Mouse (Mus musculus): ENCODE measurements around the gene Man1c1. TPM values are rescaled to one million over a fixed set of nuclear protein-coding genes. Genes with fewer than 3 reads are reported as not detected.

Man1c1 gene
- total and polyA plus RNA-seq, 2 experiments from 2014 or later, result 3.8 to 14.8 TPM

GRCm38 (mm10) chr4:134692388-134692787 lies 11.7 kb downstream of the Man1c1 start:
- DNase-seq (ENCODE audit: low spot score) (no peak), ATAC-seq (ENCODE audit: insufficient read depth, low read depth) (no peak)
- Histone ChIP-seq H3K9me3 (replicated peaks; ENCODE audit: control insufficient read depth, low read length) (no peaks in the 10 kb centered on the region), H3K4me1 (ENCODE audit: control insufficient read depth, insufficient read depth) (no peaks in the 10 kb centered on the region), H3K4me2 (ENCODE audit: low read depth, low read length) (no peak overlapping the region), H3K4me3 (ENCODE audit: low read depth, low read length) (no peak overlapping the region), H3K27ac (ENCODE audit: low read depth) (no peak overlapping the region), H3K36me3 (replicated peaks; ENCODE audit: control insufficient read depth, insufficient read depth, low read length) (no peaks in the 10 kb centered on the region), H3K9ac (replicated peaks; ENCODE audit: low read depth, low read length) (no peak overlapping the region), H3K27me3 (ENCODE audit: control insufficient read depth, insufficient read depth, low read length) (no peaks in the 10 kb centered on the region)
- WGBS, result 93% methylated on average over 1 of the region's 1 CpGs
- TF ChIP-seq CTCF (IDR thresholded peaks at IDR 0.05; ENCODE audit: low read depth) (no peak), EP300 (IDR thresholded peaks at IDR 0.05; ENCODE audit: low read depth) (no peak)

- H3K4me2 ChIP-seq (ENCODE audit: low read depth, low read length), result no peak overlapping the region
- ATAC-seq (ENCODE audit: insufficient read depth, low read depth) (no peak), DNase-seq (ENCODE audit: low spot score) (no peak)
- H3K4me1 ChIP-seq (ENCODE audit: control insufficient read depth, insufficient read depth), result no peaks in the 10 kb centered on the region
- no peak overlapping the region for H3K4me3 ChIP-seq (ENCODE audit: low read depth, low read length)
- H3K9me3 ChIP-seq (replicated peaks; ENCODE audit: control insufficient read depth, low read length), result 0 out of 2 replicates have a peak, but pooled peaks cover 6% of the 10 kb centered on the region
- H3K9ac ChIP-seq (replicated peaks; ENCODE audit: low read depth, low read length), result no peak overlapping the region
- 83% methylated on average over 13 of the region's 13 CpGs for WGBS
- TF ChIP-seq CTCF (IDR thresholded peaks at IDR 0.05; ENCODE audit: low read depth), result no peak
- TF ChIP-seq EP300 (IDR thresholded peaks at IDR 0.05; ENCODE audit: low read depth), result no peak
- H3K36me3 ChIP-seq (replicated peaks; ENCODE audit: control insufficient read depth, insufficient read depth, low read length), result no peaks in the 10 kb centered on the region
- H3K27ac ChIP-seq (ENCODE audit: low read depth), result no peak overlapping the region
- H3K27me3 ChIP-seq (ENCODE audit: control insufficient read depth, insufficient read depth, low read length), result no peaks in the 10 kb centered on the region
These were observed 17.9 kb downstream of the Man1c1 start for GRCm38 (mm10) chr4:134686022-134686661.

GRCm38 (mm10) chr4:134684637-134685338 lies 19.3 kb downstream of the Man1c1 start:
- Histone ChIP-seq H3K4me1 (ENCODE audit: control insufficient read depth, insufficient read depth) (no peaks in the 10 kb centered on the region), H3K4me2 (ENCODE audit: low read depth, low read length) (no peak overlapping the region), H3K4me3 (ENCODE audit: low read depth, low read length) (no peak overlapping the region), H3K36me3 (replicated peaks; ENCODE audit: control insufficient read depth, insufficient read depth, low read length) (no peaks in the 10 kb centered on the region), H3K27ac (ENCODE audit: low read depth) (no peak overlapping the region), H3K9ac (replicated peaks; ENCODE audit: low read depth, low read length) (no peak overlapping the region), H3K27me3 (ENCODE audit: control insufficient read depth, insufficient read depth, low read length) (no peaks in the 10 kb centered on the region), H3K9me3 (replicated peaks; ENCODE audit: control insufficient read depth, low read length) (0 out of 2 replicates have a peak, but pooled peaks cover 6% of the 10 kb centered on the region)
- ATAC-seq (ENCODE audit: insufficient read depth, low read depth) (no peak), DNase-seq (ENCODE audit: low spot score) (no peak)
- 83% methylated on average over 9 of the region's 9 CpGs for WGBS
- TF ChIP-seq CTCF (IDR thresholded peaks at IDR 0.05; ENCODE audit: low read depth), result peak; percentile 21; the same call in 1 of the 2 replicates
- no peak for TF ChIP-seq EP300 (IDR thresholded peaks at IDR 0.05; ENCODE audit: low read depth)

- no peak overlapping the region for H3K9ac ChIP-seq (replicated peaks; ENCODE audit: low read depth, low read length)
- no peak overlapping the region for H3K4me3 ChIP-seq (ENCODE audit: low read depth, low read length)
- H3K27ac ChIP-seq (ENCODE audit: low read depth), result no peak overlapping the region
- no peak overlapping the region for H3K4me2 ChIP-seq (ENCODE audit: low read depth, low read length)
- H3K4me1 ChIP-seq (ENCODE audit: control insufficient read depth, insufficient read depth), result no peaks in the 10 kb centered on the region
- WGBS, result 67% methylated on average over 8 of the region's 8 CpGs
- no peaks in the 10 kb centered on the region for H3K27me3 ChIP-seq (ENCODE audit: control insufficient read depth, insufficient read depth, low read length)
- H3K36me3 ChIP-seq (replicated peaks; ENCODE audit: control insufficient read depth, insufficient read depth, low read length), result no peaks in the 10 kb centered on the region
- no peak for TF ChIP-seq CTCF (IDR thresholded peaks at IDR 0.05; ENCODE audit: low read depth)
- no peak for TF ChIP-seq EP300 (IDR thresholded peaks at IDR 0.05; ENCODE audit: low read depth)
- H3K9me3 ChIP-seq (replicated peaks; ENCODE audit: control insufficient read depth, low read length), result 0 out of 2 replicates have a peak, but pooled peaks cover 6% of the 10 kb centered on the region
- DNase-seq (ENCODE audit: low spot score), result no peak
- no peak for ATAC-seq (ENCODE audit: insufficient read depth, low read depth)
These were observed 20.2 kb downstream of the Man1c1 start for GRCm38 (mm10) chr4:134683892-134684291.

- H3K4me2 ChIP-seq (ENCODE audit: low read depth, low read length), result no peak overlapping the region
- no peaks in the 10 kb centered on the region for H3K36me3 ChIP-seq (replicated peaks; ENCODE audit: control insufficient read depth, insufficient read depth, low read length)
- no peak overlapping the region for H3K9ac ChIP-seq (replicated peaks; ENCODE audit: low read depth, low read length)
- no peaks in the 10 kb centered on the region for H3K4me1 ChIP-seq (ENCODE audit: control insufficient read depth, insufficient read depth)
- H3K4me3 ChIP-seq (ENCODE audit: low read depth, low read length), result no peak overlapping the region
- H3K9me3 ChIP-seq (replicated peaks; ENCODE audit: control insufficient read depth, low read length), result 0 out of 2 replicates have a peak, but pooled peaks cover 6% of the 10 kb centered on the region
- ATAC-seq (ENCODE audit: insufficient read depth, low read depth) (no peak), DNase-seq (ENCODE audit: low spot score) (peak; percentile 26)
- 44% methylated on average over 13 of the region's 13 CpGs for WGBS
- H3K27ac ChIP-seq (ENCODE audit: low read depth), result peak overlapping the region; percentile 43; the same call in 1 of the 2 replicates
- H3K27me3 ChIP-seq (ENCODE audit: control insufficient read depth, insufficient read depth, low read length), result no peaks in the 10 kb centered on the region
- TF ChIP-seq EP300 (IDR thresholded peaks at IDR 0.05; ENCODE audit: low read depth) (no peak), CTCF (IDR thresholded peaks at IDR 0.05; ENCODE audit: low read depth) (no peak)
These were observed 21.1 kb downstream of the Man1c1 start for GRCm38 (mm10) chr4:134683008-134683407.
